Mouse (Mus musculus): Measurements from ENCODE around the gene Hand1. TPM values are rescaled to one million over a fixed set of nuclear protein-coding genes. Genes with fewer than 3 reads are reported as not detected.

Gene Hand1
- total RNA-seq, 1 experiment, result 6.5 TPM

GRCm38 (mm10) chr11:57841391-57841790, 8.8 kb upstream of the Hand1 start:
- H3K4me1 ChIP-seq (ENCODE audit: control insufficient read depth in 2 of 2, insufficient read depth in 2 of 2, low read length in 2 of 2, poor library complexity in 1 of 2), result peaks cover 1 to 3% of the 10 kb centered on the region in 2 experiments; a peak in 1 of 4 replicates
- H3K9me3 ChIP-seq (ENCODE audit: control insufficient read depth, insufficient read depth, low read depth, low read length), result no peaks in the 10 kb centered on the region
- no peak overlapping the region for H3K9ac ChIP-seq (ENCODE audit: insufficient read depth, low read depth, low read length, poor library complexity, severe bottlenecking)
- H3K27ac ChIP-seq (ENCODE audit: insufficient read depth, low read depth, low read length, poor library complexity, severe bottlenecking), result no peak overlapping the region
- in situ Hi-C loops (cut with MboI; ENCODE audit: low sequenced_read_pairs in 2 of 2, unreplicated experiment in 2 of 2), result no loop called here
- H3K4me3 ChIP-seq (ENCODE audit: insufficient read depth in 1 of 2, low read depth in 1 of 2, low read length in 2 of 2, poor library complexity in 1 of 2, severe bottlenecking in 1 of 2), result no peak overlapping the region
- TF ChIP-seq CHD2 (IDR thresholded peaks at IDR 0.05; ENCODE audit: low read depth, low read length) (no peak), MAFK (IDR thresholded peaks at IDR 0.05; ENCODE audit: insufficient read depth, low read depth, low read length) (no peak), ZNF384 (IDR thresholded peaks at IDR 0.05; ENCODE audit: low read depth, low read length) (no peak), ZC3H11A (IDR thresholded peaks at IDR 0.05; ENCODE audit: borderline replicate concordance, low read depth, low read length) (no peak), HCFC1 (IDR thresholded peaks at IDR 0.05; ENCODE audit: borderline replicate concordance, insufficient read depth, low read length) (no peak)
- no peak for DNase-seq (ENCODE audit: low read depth, low spot score)
- no peaks in the 10 kb centered on the region for H3K36me3 ChIP-seq (ENCODE audit: control insufficient read depth, insufficient read depth, low read length, poor library complexity, severe bottlenecking)

- in situ Hi-C loops (cut with MboI; ENCODE audit: low sequenced_read_pairs in 2 of 2, unreplicated experiment in 2 of 2), result no loop called here
Observed at GRCm38 (mm10) chr11:57840986-57841385, 8.4 kb upstream of the Hand1 start.

GRCm38 (mm10) chr11:57837861-57838680, 5.5 kb upstream of the Hand1 start:
- Histone ChIP-seq H3K27ac (ENCODE audit: insufficient read depth, low read depth, low read length, poor library complexity, severe bottlenecking) (no peak overlapping the region), H3K36me3 (ENCODE audit: control insufficient read depth, insufficient read depth, low read length, poor library complexity, severe bottlenecking) (no peaks in the 10 kb centered on the region), H3K4me3 (ENCODE audit: insufficient read depth in 1 of 2, low read depth in 1 of 2, low read length in 2 of 2, poor library complexity in 1 of 2, severe bottlenecking in 1 of 2) (no peak overlapping the region), H3K4me1 (ENCODE audit: control insufficient read depth in 2 of 2, insufficient read depth in 2 of 2, low read length in 2 of 2, poor library complexity in 1 of 2) (peaks cover 1 to 3% of the 10 kb centered on the region in 2 experiments; a peak in 1 of 4 replicates), H3K9ac (ENCODE audit: insufficient read depth, low read depth, low read length, poor library complexity, severe bottlenecking) (no peak overlapping the region), H3K9me3 (ENCODE audit: control insufficient read depth, insufficient read depth, low read depth, low read length) (no peaks in the 10 kb centered on the region)
- in situ Hi-C loops (cut with MboI; ENCODE audit: low sequenced_read_pairs in 2 of 2, unreplicated experiment in 2 of 2), result no loop called here
- DNase-seq (ENCODE audit: low read depth, low spot score), result no peak
- TF ChIP-seq ZC3H11A (IDR thresholded peaks at IDR 0.05; ENCODE audit: borderline replicate concordance, low read depth, low read length), result no peak
- no peak for TF ChIP-seq HCFC1 (IDR thresholded peaks at IDR 0.05; ENCODE audit: borderline replicate concordance, insufficient read depth, low read length)
- no peak for TF ChIP-seq ZNF384 (IDR thresholded peaks at IDR 0.05; ENCODE audit: low read depth, low read length)
- no peak for TF ChIP-seq CHD2 (IDR thresholded peaks at IDR 0.05; ENCODE audit: low read depth, low read length)
- no peak for TF ChIP-seq MAFK (IDR thresholded peaks at IDR 0.05; ENCODE audit: insufficient read depth, low read depth, low read length)

More at GRCm38 (mm10) chr11:57840986-57841385, 8.4 kb upstream of the Hand1 start:
- Histone ChIP-seq H3K9ac (ENCODE audit: insufficient read depth, low read depth, low read length, poor library complexity, severe bottlenecking) (no peak overlapping the region; the same call in 1 of the 2 replicates), H3K9me3 (ENCODE audit: control insufficient read depth, insufficient read depth, low read depth, low read length) (no peaks in the 10 kb centered on the region), H3K36me3 (ENCODE audit: control insufficient read depth, insufficient read depth, low read length, poor library complexity, severe bottlenecking) (no peaks in the 10 kb centered on the region), H3K27ac (ENCODE audit: insufficient read depth, low read depth, low read length, poor library complexity, severe bottlenecking) (no peak overlapping the region), H3K4me3 (ENCODE audit: insufficient read depth in 1 of 2, low read depth in 1 of 2, low read length in 2 of 2, poor library complexity in 1 of 2, severe bottlenecking in 1 of 2) (no peak overlapping the region), H3K4me1 (ENCODE audit: control insufficient read depth in 2 of 2, insufficient read depth in 2 of 2, low read length in 2 of 2, poor library complexity in 1 of 2) (peaks cover 1 to 3% of the 10 kb centered on the region in 2 experiments; a peak in 1 of 4 replicates)
- DNase-seq (ENCODE audit: low read depth, low spot score), result no peak
- TF ChIP-seq HCFC1 (IDR thresholded peaks at IDR 0.05; ENCODE audit: borderline replicate concordance, insufficient read depth, low read length), result no peak
- no peak for TF ChIP-seq ZC3H11A (IDR thresholded peaks at IDR 0.05; ENCODE audit: borderline replicate concordance, low read depth, low read length)
- TF ChIP-seq ZNF384 (IDR thresholded peaks at IDR 0.05; ENCODE audit: low read depth, low read length), result no peak
- TF ChIP-seq MAFK (IDR thresholded peaks at IDR 0.05; ENCODE audit: insufficient read depth, low read depth, low read length), result no peak
- no peak for TF ChIP-seq CHD2 (IDR thresholded peaks at IDR 0.05; ENCODE audit: low read depth, low read length)

- TF ChIP-seq CHD2 (IDR thresholded peaks at IDR 0.05; ENCODE audit: low read depth, low read length) (no peak), MAFK (IDR thresholded peaks at IDR 0.05; ENCODE audit: insufficient read depth, low read depth, low read length) (no peak), HCFC1 (IDR thresholded peaks at IDR 0.05; ENCODE audit: borderline replicate concordance, insufficient read depth, low read length) (no peak), ZNF384 (IDR thresholded peaks at IDR 0.05; ENCODE audit: low read depth, low read length) (no peak), ZC3H11A (IDR thresholded peaks at IDR 0.05; ENCODE audit: borderline replicate concordance, low read depth, low read length) (no peak)
- no peak for DNase-seq (ENCODE audit: low read depth, low spot score)
- H3K4me1 ChIP-seq (ENCODE audit: control insufficient read depth in 2 of 2, insufficient read depth in 2 of 2, low read length in 2 of 2, poor library complexity in 1 of 2), result peaks cover 1 to 3% of the 10 kb centered on the region in 2 experiments; a peak in 2 of 4 replicates
- H3K9me3 ChIP-seq (ENCODE audit: control insufficient read depth, insufficient read depth, low read depth, low read length), result no peaks in the 10 kb centered on the region
- H3K4me3 ChIP-seq (ENCODE audit: insufficient read depth in 1 of 2, low read depth in 1 of 2, low read length in 2 of 2, poor library complexity in 1 of 2, severe bottlenecking in 1 of 2), result peak overlapping the region in 1 of 2 experiments; percentile 1; a peak in 1 of 4 replicates
- in situ Hi-C loops (cut with MboI; ENCODE audit: low sequenced_read_pairs in 2 of 2, unreplicated experiment in 2 of 2), result no loop called here
- H3K36me3 ChIP-seq (ENCODE audit: control insufficient read depth, insufficient read depth, low read length, poor library complexity, severe bottlenecking), result no peaks in the 10 kb centered on the region
- H3K9ac ChIP-seq (ENCODE audit: insufficient read depth, low read depth, low read length, poor library complexity, severe bottlenecking), result no peak overlapping the region
- no peak overlapping the region for H3K27ac ChIP-seq (ENCODE audit: insufficient read depth, low read depth, low read length, poor library complexity, severe bottlenecking)
Observed at GRCm38 (mm10) chr11:57836872-57837680, 4.5 kb upstream of the Hand1 start.

All from ES-E14 (cell line).